Mouse (Mus musculus): ENCODE results near the gene Taar2.

DNA sequence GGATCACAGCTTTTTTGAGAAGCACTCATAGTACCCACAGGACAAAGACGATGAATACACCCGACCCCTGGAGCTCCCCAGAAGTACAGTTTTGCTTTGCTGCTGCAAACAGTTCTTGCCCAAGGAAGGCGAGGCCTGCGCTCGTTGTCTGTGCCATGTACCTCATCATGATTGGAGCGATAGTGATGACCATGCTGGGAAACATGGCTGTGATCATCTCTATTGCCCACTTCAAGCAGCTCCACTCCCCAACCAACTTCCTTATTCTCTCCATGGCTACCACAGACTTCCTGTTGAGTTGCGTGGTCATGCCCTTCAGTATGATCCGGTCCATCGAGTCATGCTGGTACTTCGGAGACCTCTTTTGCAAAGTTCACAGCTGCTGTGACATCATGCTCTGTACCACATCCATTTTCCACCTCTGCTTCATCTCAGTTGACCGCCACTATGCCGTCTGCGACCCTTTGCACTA is 22.1 kb downstream of the Taar2 start, which contains the start of gene Taar4:
- TF ChIP-seq CTCF (conservative IDR thresholded peaks at IDR 0.05 in 1 of 2, IDR thresholded peaks at IDR 0.05 in 1 of 2; ENCODE audit: low read depth in 2 of 2, low read length in 2 of 2) (no peak), MAFK (IDR thresholded peaks at IDR 0.05; ENCODE audit: insufficient replicate concordance, low read length) (no peak), POLR2A (IDR thresholded peaks at IDR 0.05; ENCODE audit: low read depth, low read length) (no peak), ZNF384 (IDR thresholded peaks at IDR 0.05; ENCODE audit: low read depth, low read length) (no peak), RCOR1 (conservative IDR thresholded peaks at IDR 0.05; ENCODE audit: low read depth, low read length) (no peak), CHD2 (IDR thresholded peaks at IDR 0.05; ENCODE audit: low read length) (no peak), UBTF (IDR thresholded peaks at IDR 0.05; ENCODE audit: low read depth, low read length) (no peak), SMC3 (IDR thresholded peaks at IDR 0.05; ENCODE audit: low read depth, low read length) (no peak)
